Comparison of ENCODE assay signal across 8 mouse cellular contexts in the genomic region with DNA sequence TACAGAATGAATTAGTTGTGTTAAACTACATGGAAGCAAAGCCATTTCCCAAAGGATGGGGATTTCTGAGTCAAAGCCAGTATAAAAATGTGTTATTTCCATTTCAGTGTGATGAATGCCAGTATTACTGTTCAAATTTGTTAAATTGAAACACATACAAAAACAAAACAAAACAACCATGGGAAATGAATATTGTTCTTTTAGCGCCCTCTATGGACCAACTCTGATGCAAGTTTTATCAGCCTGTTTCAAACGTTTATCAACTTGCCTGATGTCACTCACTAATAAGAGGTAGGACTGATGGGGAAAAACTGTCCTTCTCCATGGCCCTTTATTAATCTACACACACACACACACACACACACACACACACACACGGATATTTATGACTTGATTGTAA. TPM values are rescaled to one million over a fixed set of nuclear protein-coding genes. Genes with fewer than 3 reads are reported as not detected.
DNase-seq lines count a peak whose midpoint lies in the region; ATAC-seq and TF ChIP-seq lines count a peak whose summit lies in the region.

No protein-coding gene starts in this region.

- H3K9ac ChIP-seq in heart, adult 2 months (ENCODE audit: low read depth, low read length): no peak overlapping the region
- no peak overlapping the region for H3K9ac ChIP-seq in limb, embryonic 14.5 days (ENCODE audit: low read depth, low read length, severe bottlenecking)

- H3K36me3 ChIP-seq in heart, adult 2 months (ENCODE audit: control insufficient read depth, insufficient read depth, low read length): no peaks in the 10 kb centered on the region
- no peaks in the 10 kb centered on the region for H3K36me3 ChIP-seq in heart, embryonic 10.5 days
- H3K36me3 ChIP-seq in limb, embryonic 14.5 days (ENCODE audit: control insufficient read depth, insufficient read depth, low read length): no peaks in the 10 kb centered on the region
- no peaks in the 10 kb centered on the region for H3K36me3 ChIP-seq in limb, embryonic 10.5 days

- TF ChIP-seq POLR2A in heart, adult 2 months (IDR thresholded peaks at IDR 0.05; ENCODE audit: insufficient read depth, low read depth, low read length): no peak
- TF ChIP-seq POLR2A in limb, embryonic 14.5 days (IDR thresholded peaks at IDR 0.05; ENCODE audit: borderline replicate concordance, extremely low read depth, insufficient read depth, insufficient read length): no peak

- no peaks in the 10 kb centered on the region for H3K4me1 ChIP-seq in heart, adult 2 months (ENCODE audit: control insufficient read depth, insufficient read depth, low read length)
- H3K4me1 ChIP-seq in heart, embryonic 10.5 days: no peaks in the 10 kb centered on the region
- H3K4me1 ChIP-seq in limb, embryonic 14.5 days (ENCODE audit: control insufficient read depth, insufficient read depth, low read length): no peaks in the 10 kb centered on the region
- H3K4me1 ChIP-seq in limb, embryonic 10.5 days: no peaks in the 10 kb centered on the region

- no peaks in the 10 kb centered on the region for H3K79me2 ChIP-seq in heart, adult 2 months (replicated peaks; ENCODE audit: control insufficient read depth, insufficient read depth, low read length)

- DNase-seq in heart, adult 2 months: no peak
- no peak for DNase-seq in heart, embryonic 10.5 days (ENCODE audit: low spot score)
- peak; percentile 63 for DNase-seq in limb, embryonic 14.5 days (ENCODE audit: low spot score)
- no peak for DNase-seq in limb, embryonic 10.5 days (ENCODE audit: low spot score)
- DNase-seq in MEL-GATA-1-ER (ENCODE audit: extremely low read depth, low read depth): peak; percentile 22
- peak; percentile 64 for DNase-seq in induced T-regulatory cell, adult 2 months (ENCODE audit: low read depth)
- DNase-seq in urinary bladder, postnatal 36 days (ENCODE audit: low spot score in 2 of 2): no peak
- no peak for DNase-seq in left cerebral cortex, adult 8-10 months (ENCODE audit: low spot score in 2 of 2)

- H3K27ac ChIP-seq in heart, adult 2 months: no peak overlapping the region
- H3K27ac ChIP-seq in heart, embryonic 10.5 days: no peak overlapping the region
- H3K27ac ChIP-seq in limb, embryonic 14.5 days (replicated peaks; ENCODE audit: low read depth, low read length): no peak overlapping the region
- H3K27ac ChIP-seq in limb, embryonic 10.5 days: no peak overlapping the region

- H3K4me3 ChIP-seq in heart, adult 2 months: no peak overlapping the region
- H3K4me3 ChIP-seq in heart, embryonic 10.5 days: no peak overlapping the region
- H3K4me3 ChIP-seq in limb, embryonic 14.5 days (replicated peaks; ENCODE audit: low read length): no peak overlapping the region
- H3K4me3 ChIP-seq in limb, embryonic 10.5 days: no peak overlapping the region

- no peaks in the 10 kb centered on the region for H3K27me3 ChIP-seq in heart, adult 2 months (ENCODE audit: control insufficient read depth, insufficient read depth, low read length)
- peaks cover 2% of the 10 kb centered on the region; the same call in 1 of the 2 replicates for H3K27me3 ChIP-seq in heart, embryonic 10.5 days (ENCODE audit: insufficient read depth, poor library complexity, severe bottlenecking)
- no peaks in the 10 kb centered on the region for H3K27me3 ChIP-seq in limb, embryonic 14.5 days (ENCODE audit: control insufficient read depth, insufficient read depth, low read length)
- peaks cover 10% of the 10 kb centered on the region; the same call in 1 of the 2 replicates for H3K27me3 ChIP-seq in limb, embryonic 10.5 days (ENCODE audit: low read depth, poor library complexity, severe bottlenecking)

- no peak for ATAC-seq in limb, embryonic 14.5 days (ENCODE audit: low FRiP score, low read depth)

- no peak for TF ChIP-seq EP300 in heart, adult 2 months (IDR thresholded peaks at IDR 0.05; ENCODE audit: insufficient read depth, low read depth, low read length)

- intact Hi-C loops in heart, adult 2 months (cut with DNase I): loop anchor here (1.0 to 2.0 kb wide), 2 partner anchors 250 to 280 kb away; no protein-coding TSS in a partner anchor

- no peak overlapping the region for H3K4me2 ChIP-seq in limb, embryonic 14.5 days (replicated peaks; ENCODE audit: low read depth, low read length, severe bottlenecking)

- WGBS in heart, adult 2 months: 5% methylated on average over 3 of the region's 3 CpGs
- 2% methylated on average over 3 of the region's 3 CpGs for WGBS in heart, embryonic 10.5 days
- WGBS in limb, embryonic 14.5 days: 1% methylated on average over 3 of the region's 3 CpGs
- WGBS in limb, embryonic 10.5 days: 7% methylated on average over 3 of the region's 3 CpGs

- no peaks in the 10 kb centered on the region for H3K9me3 ChIP-seq in heart, embryonic 10.5 days
- no peaks in the 10 kb centered on the region for H3K9me3 ChIP-seq in limb, embryonic 14.5 days (ENCODE audit: control insufficient read depth, low read length)
- no peaks in the 10 kb centered on the region for H3K9me3 ChIP-seq in limb, embryonic 10.5 days (replicated peaks)

- TF ChIP-seq CTCF in heart, adult 2 months (IDR thresholded peaks at IDR 0.05): peak; percentile 76

RNA-seq across cellular contexts. Expression of a gene that starts 7.8 kb away (rescaled TPM):
- under 1 TPM; 0.05 to 0.30 TPM for total RNA-seq in heart, adult 2 months (2021)
- 0.12 and 0.27 TPM in 2 replicates for polyA plus RNA-seq in heart, adult 2 months (2012; rRNA removed)
- polyA plus RNA-seq in heart, embryonic 10.5 days (2016; fragmentation: Nextera tagmentation; extraction: Ambion mirVana): 0.09 and 0.25 TPM in 2 replicates
- 0.03 and 0.06 TPM in 2 replicates for polyA plus RNA-seq in limb, embryonic 14.5 days (2012; rRNA removed)
- 0.06 and 0.19 TPM in 2 replicates for polyA plus RNA-seq in limb, embryonic 14.5 days (2014; fragmentation: Nextera tagmentation; extraction: Ambion mirVana)
- not detected in 2 replicates for polyA plus RNA-seq in limb, embryonic 10.5 days (2016; fragmentation: Nextera tagmentation; extraction: Ambion mirVana)
- 10 to 100 TPM; 76.3 to 87.6 (median 80.8) TPM for total RNA-seq in left cerebral cortex, adult 8-10 months (2022)

RNA-seq across cellular contexts. Expression of a gene that starts 8.4 kb away (rescaled TPM):
- 1 to 10 TPM; 8.1 to 8.5 TPM for total RNA-seq in heart, adult 2 months (2021)
- 6.8 and 7.9 TPM in 2 replicates for polyA plus RNA-seq in heart, adult 2 months (2012; rRNA removed)
- 36.9 and 59.4 TPM in 2 replicates for polyA plus RNA-seq in heart, embryonic 10.5 days (2016; fragmentation: Nextera tagmentation; extraction: Ambion mirVana)
- polyA plus RNA-seq in limb, embryonic 14.5 days (2012; rRNA removed): 26.6 and 26.7 TPM in 2 replicates
- 49.9 and 51.6 TPM in 2 replicates for polyA plus RNA-seq in limb, embryonic 14.5 days (2014; fragmentation: Nextera tagmentation; extraction: Ambion mirVana)
- 69.7 and 85.7 TPM in 2 replicates for polyA plus RNA-seq in limb, embryonic 10.5 days (2016; fragmentation: Nextera tagmentation; extraction: Ambion mirVana)
- 10 to 100 TPM; 51.0 to 53.6 (median 52.0) TPM for total RNA-seq in left cerebral cortex, adult 8-10 months (2022)

Comparison
In these comparisons a context has a peak if more than half of its experiments do, and no peak if none do; other contexts are left out.
1. DNase-seq: peak in limb, embryonic 14.5 days (single experiment), MEL-GATA-1-ER (single experiment) and induced T-regulatory cell, adult 2 months (single experiment); none in heart, adult 2 months (0 of 2), heart, embryonic 10.5 days (single experiment), limb, embryonic 10.5 days (single experiment), urinary bladder, postnatal 36 days (0 of 2) and left cerebral cortex, adult 8-10 months (0 of 2).